Mouse (Mus musculus) inflammation-experienced regulatory T-cells, adult 6 months (primary cell): ENCODE data around the gene Eaf2. TPM values are rescaled to one million over a fixed set of nuclear protein-coding genes. Genes with fewer than 3 reads are reported as not detected.

Experiments used
- ATAC-seq: one replicate; pipeline ENCODE4 v1.8.0; 2017
- polyA plus RNA-seq, 3 experiments: library from polyadenylated mRNA; unstranded; fragments of 100-300 nt; shearing (Covaris generic); gene quantifications; one replicate each; pipeline ENCODE4 v1.2.1; 2017

Eaf2 gene
- polyA plus RNA-seq, 3 experiments from 2014 or later, result 0.36 to 2.0 (median 0.63) TPM

GRCm38 (mm10) chr16:36747767-36748166 lies 127.0 kb downstream of the Eaf2 start:
- no peak for ATAC-seq

- no peak for ATAC-seq
Measured at GRCm38 (mm10) chr16:36747068-36747467, 127.7 kb downstream of the Eaf2 start.

- ATAC-seq, result no peak
Measured at GRCm38 (mm10) chr16:36743580-36743979, 131.2 kb downstream of the Eaf2 start.

Other genes with a start within 250 kb of the Eaf2 start
- 10 to 100 TPM; 31.6 to 68.0 (median 48.2) TPM for gene Cd86, start 208.9 kb downstream of the Eaf2 start, polyA plus RNA-seq
- 10 to 100 TPM in 1 of 3 experiments, 1 to 10 TPM in 2; 6.9 to 18.3 (median 8.2) TPM for gene Ildr1, start 181.0 kb downstream of the Eaf2 start, polyA plus RNA-seq
- gene Slc15a2, start 90.0 kb downstream of the Eaf2 start, polyA plus RNA-seq, result 10 to 100 TPM; 22.2 to 79.8 (median 44.2) TPM
- gene Iqcb1, start 46.6 kb downstream of the Eaf2 start, polyA plus RNA-seq, result 10 to 100 TPM in 2 of 3 experiments, 1 to 10 TPM in 1; 6.7 to 25.0 (median 19.2) TPM
- 10 to 100 TPM; 33.8 to 41.7 (median 37.1) TPM for gene Golgb1, start 137 bp upstream of the Eaf2 start, polyA plus RNA-seq
- 100 to 1,000 TPM; 180 to 219 (median 188) TPM for gene Hcls1, start 60.0 kb upstream of the Eaf2 start, polyA plus RNA-seq
- gene Fbxo40, start 115.5 kb upstream of the Eaf2 start, polyA plus RNA-seq, result under 1 TPM; 0.40 to 0.55 (median 0.45) TPM
- 1 to 10 TPM; 2.6 to 6.8 (median 3.4) TPM for gene Polq, start 136.8 kb upstream of the Eaf2 start, polyA plus RNA-seq